Mouse (Mus musculus): ENCODE measurements around the gene Galnt10. TPM values are rescaled to one million over a fixed set of nuclear protein-coding genes. Genes with fewer than 3 reads are reported as not detected.
"Not testable (repeated sequence)": the region's sequence is repeated elsewhere in the genome, so short reads cannot be mapped to it uniquely, and the experiment has no call there.

Galnt10 gene
- polyA plus RNA-seq, 1 experiment from 2014 or later: 11.6 TPM

DNA sequence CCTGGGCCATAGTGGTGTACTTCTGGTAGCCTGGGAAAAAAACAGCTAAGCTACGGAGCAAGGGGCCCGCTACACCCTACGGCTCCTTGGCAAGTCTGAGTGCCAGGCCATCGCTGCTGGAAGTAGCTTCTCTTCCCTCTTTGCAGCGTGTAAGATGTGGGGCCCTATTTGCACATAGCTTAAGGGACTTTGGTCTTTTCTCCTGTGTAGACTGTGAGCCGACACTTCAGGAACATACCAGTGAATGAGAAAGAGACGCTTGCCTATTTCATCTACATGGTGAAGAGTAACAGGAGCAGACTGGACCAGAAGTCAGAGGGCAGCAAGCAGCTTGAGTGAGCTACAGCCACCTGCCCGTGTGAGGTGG, 164.5 kb downstream of the Galnt10 start:
- Histone ChIP-seq H3K36me3 (ENCODE audit: control insufficient read depth, insufficient read depth, low read length) (peaks cover 44% of the 10 kb centered on the region), H3K4me1 (ENCODE audit: control insufficient read depth, insufficient read depth, low read length) (no peaks in the 10 kb centered on the region), H3K27ac (replicated peaks; ENCODE audit: low read depth, low read length) (no peak overlapping the region), H3K9me3 (ENCODE audit: control insufficient read depth, low read length) (no peaks in the 10 kb centered on the region), H3K27me3 (ENCODE audit: control insufficient read depth, insufficient read depth, low read length) (no peaks in the 10 kb centered on the region), H3K4me2 (ENCODE audit: low read length) (no peak overlapping the region), H3K4me3 (replicated peaks; ENCODE audit: low read depth, low read length) (no peak overlapping the region), H3K9ac (replicated peaks; ENCODE audit: low read length) (no peak overlapping the region)
- ATAC-seq (ENCODE audit: low FRiP score, low TSS enrichment) (no peak), DNase-seq (no peak)
- 97% methylated on average over 8 of the region's 8 CpGs for WGBS

DNA sequence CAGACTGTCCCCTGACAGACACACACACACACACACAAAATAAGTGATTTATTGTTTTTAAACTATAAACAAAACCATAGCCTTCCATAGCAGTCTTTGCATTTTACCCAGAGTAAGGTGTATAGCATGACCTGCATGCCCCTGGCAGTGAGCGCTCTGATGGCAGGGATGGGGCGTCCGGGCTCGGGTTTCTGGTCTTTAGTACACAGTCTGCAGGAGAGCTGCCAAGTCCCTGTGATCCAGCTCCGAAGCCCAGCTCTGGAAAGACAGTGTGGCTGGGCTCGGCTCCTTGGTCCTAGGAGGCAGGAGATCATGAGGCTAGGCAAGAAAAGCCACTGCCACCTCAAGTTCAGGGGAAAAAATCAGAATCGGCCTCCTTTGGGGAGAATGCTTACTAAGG, 165.8 kb downstream of the Galnt10 start:
- H3K4me2 ChIP-seq (ENCODE audit: low read length): no peak overlapping the region
- no peaks in the 10 kb centered on the region for H3K9me3 ChIP-seq (ENCODE audit: control insufficient read depth, low read length)
- no peak overlapping the region for H3K4me3 ChIP-seq (replicated peaks; ENCODE audit: low read depth, low read length)
- peaks cover 44% of the 10 kb centered on the region for H3K36me3 ChIP-seq (ENCODE audit: control insufficient read depth, insufficient read depth, low read length)
- no peaks in the 10 kb centered on the region for H3K27me3 ChIP-seq (ENCODE audit: control insufficient read depth, insufficient read depth, low read length)
- DNase-seq (no peak), ATAC-seq (ENCODE audit: low FRiP score, low TSS enrichment) (no peak)
- no peak overlapping the region for H3K27ac ChIP-seq (replicated peaks; ENCODE audit: low read depth, low read length)
- WGBS: 88% methylated on average over 7 of the region's 7 CpGs
- H3K9ac ChIP-seq (replicated peaks; ENCODE audit: low read length): no peak overlapping the region
- no peaks in the 10 kb centered on the region for H3K4me1 ChIP-seq (ENCODE audit: control insufficient read depth, insufficient read depth, low read length)

DNA sequence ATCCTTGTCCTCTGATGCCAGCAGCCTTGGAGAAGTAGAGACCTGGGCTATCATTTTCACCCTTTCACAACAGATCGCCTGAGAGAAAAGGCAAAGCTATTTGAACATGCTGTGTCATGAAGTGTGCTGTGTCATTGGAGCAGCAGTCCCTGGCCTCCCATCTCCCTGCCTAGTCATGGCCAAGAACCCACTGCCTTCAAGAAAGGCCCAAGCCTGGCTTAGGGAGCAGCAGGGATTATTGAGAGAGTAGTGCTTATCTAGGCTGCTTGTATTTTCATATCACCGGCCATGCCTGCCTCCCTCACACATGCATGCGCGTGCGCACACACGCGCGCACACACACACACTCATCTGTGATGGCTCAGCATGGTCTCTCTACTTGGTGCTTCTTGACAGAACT, 167.0 kb downstream of the Galnt10 start:
- WGBS: 98% methylated on average over 8 of the region's 8 CpGs
- H3K4me2 ChIP-seq (ENCODE audit: low read length): no peak overlapping the region
- ATAC-seq (ENCODE audit: low FRiP score, low TSS enrichment) (no peak), DNase-seq (no peak)
- peaks cover 42% of the 10 kb centered on the region for H3K36me3 ChIP-seq (ENCODE audit: control insufficient read depth, insufficient read depth, low read length)
- H3K9ac ChIP-seq (replicated peaks; ENCODE audit: low read length): no peak overlapping the region
- no peak overlapping the region for H3K4me3 ChIP-seq (replicated peaks; ENCODE audit: low read depth, low read length)
- H3K27me3 ChIP-seq (ENCODE audit: control insufficient read depth, insufficient read depth, low read length): no peaks in the 10 kb centered on the region
- H3K9me3 ChIP-seq (ENCODE audit: control insufficient read depth, low read length): no peaks in the 10 kb centered on the region
- no peak overlapping the region for H3K27ac ChIP-seq (replicated peaks; ENCODE audit: low read depth, low read length)
- no peaks in the 10 kb centered on the region for H3K4me1 ChIP-seq (ENCODE audit: control insufficient read depth, insufficient read depth, low read length)

DNA sequence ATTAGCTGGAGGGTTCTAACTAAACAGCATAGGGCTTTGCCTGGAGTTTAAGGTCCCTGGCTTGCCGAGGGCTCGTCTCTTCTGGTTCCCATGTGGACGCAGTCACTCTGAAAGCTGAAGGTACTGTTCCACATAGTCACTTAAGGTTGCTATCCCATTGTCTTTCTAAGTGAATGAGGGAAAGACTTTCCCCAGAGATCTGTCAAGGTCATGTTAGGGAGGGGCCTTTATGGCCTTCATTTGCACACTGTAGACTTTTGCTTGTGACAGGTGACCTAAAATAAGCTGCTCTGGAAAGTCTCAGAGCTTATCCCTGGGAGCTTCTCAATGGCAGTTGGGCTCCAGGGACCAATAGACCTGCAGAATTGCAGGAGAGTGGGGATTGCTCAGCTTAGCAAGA, 168.4 kb downstream of the Galnt10 start:
- Histone ChIP-seq H3K4me2 (ENCODE audit: low read length) (no peak overlapping the region), H3K27ac (replicated peaks; ENCODE audit: low read depth, low read length) (no peak overlapping the region), H3K4me3 (replicated peaks; ENCODE audit: low read depth, low read length) (no peak overlapping the region), H3K9ac (replicated peaks; ENCODE audit: low read length) (no peak overlapping the region), H3K27me3 (ENCODE audit: control insufficient read depth, insufficient read depth, low read length) (no peaks in the 10 kb centered on the region), H3K9me3 (ENCODE audit: control insufficient read depth, low read length) (no peaks in the 10 kb centered on the region), H3K36me3 (ENCODE audit: control insufficient read depth, insufficient read depth, low read length) (peaks cover 33% of the 10 kb centered on the region), H3K4me1 (ENCODE audit: control insufficient read depth, insufficient read depth, low read length) (no peaks in the 10 kb centered on the region)
- no peak for DNase-seq
- WGBS: 90% methylated on average over 3 of the region's 3 CpGs
- ATAC-seq (ENCODE audit: low FRiP score, low TSS enrichment): no peak

DNA sequence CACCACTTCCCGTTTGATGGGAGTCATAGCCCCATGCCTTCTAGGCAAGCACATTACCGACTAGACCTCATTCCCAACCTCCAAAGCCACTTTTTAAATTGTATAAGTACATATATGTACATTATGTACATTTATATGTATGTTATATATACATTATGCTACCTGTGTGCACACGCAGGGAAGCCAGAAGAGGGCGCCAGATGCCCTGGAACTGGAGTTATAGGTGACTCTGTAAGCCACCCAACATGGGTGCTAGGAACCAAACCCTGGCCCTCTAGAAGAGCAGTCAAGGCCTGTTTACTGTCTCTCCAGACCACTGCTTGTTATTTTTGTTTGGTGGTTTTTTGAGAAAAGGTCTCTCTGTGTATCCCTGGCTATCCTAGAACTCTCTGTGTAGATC, 172.9 kb downstream of the Galnt10 start:
- Histone ChIP-seq H3K4me1 (ENCODE audit: control insufficient read depth, insufficient read depth, low read length) (no peaks in the 10 kb centered on the region), H3K27me3 (ENCODE audit: control insufficient read depth, insufficient read depth, low read length) (no peaks in the 10 kb centered on the region), H3K4me3 (replicated peaks; ENCODE audit: low read depth, low read length) (no peak overlapping the region), H3K9me3 (ENCODE audit: control insufficient read depth, low read length) (no peaks in the 10 kb centered on the region), H3K27ac (replicated peaks; ENCODE audit: low read depth, low read length) (no peak overlapping the region), H3K9ac (replicated peaks; ENCODE audit: low read length) (no peak overlapping the region), H3K36me3 (ENCODE audit: control insufficient read depth, insufficient read depth, low read length) (no peaks in the 10 kb centered on the region), H3K4me2 (ENCODE audit: low read length) (no peak overlapping the region)
- no peak for ATAC-seq (ENCODE audit: low FRiP score, low TSS enrichment)
- DNase-seq: no peak
- 85% methylated on average over 4 of the region's 4 CpGs for WGBS

DNA sequence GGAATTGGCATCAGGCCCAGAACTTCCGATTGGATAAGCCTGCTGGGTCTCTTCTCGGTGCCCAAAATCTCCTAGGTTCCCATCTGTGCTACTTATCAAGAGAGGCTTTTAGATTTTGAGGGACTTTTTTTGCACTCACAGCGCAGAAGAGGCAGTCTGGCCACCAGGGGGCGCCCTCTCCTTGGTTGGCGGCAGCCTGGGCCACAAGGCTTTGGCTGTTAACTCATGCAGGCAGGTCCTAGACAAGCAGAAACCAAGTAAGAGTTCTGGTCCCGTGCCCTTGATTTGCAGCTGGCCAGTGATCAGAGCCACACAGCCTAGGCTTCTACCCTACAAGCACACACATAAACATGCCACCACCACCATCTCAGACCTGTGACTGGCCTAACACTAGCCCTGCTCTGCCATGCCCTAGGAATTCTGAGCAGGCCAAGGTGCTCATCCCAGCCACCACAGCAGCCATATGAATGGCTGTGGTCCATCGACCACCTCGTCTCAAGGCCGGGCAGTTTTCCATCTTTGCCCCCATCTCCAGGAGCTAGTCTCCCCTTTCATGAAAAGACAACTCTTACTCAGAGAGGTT, 174.8 kb downstream of the Galnt10 start:
- Histone ChIP-seq H3K4me2 (ENCODE audit: low read length) (no peak overlapping the region), H3K9me3 (ENCODE audit: control insufficient read depth, low read length) (no peaks in the 10 kb centered on the region), H3K27me3 (ENCODE audit: control insufficient read depth, insufficient read depth, low read length) (peaks cover 7% of the 10 kb centered on the region), H3K36me3 (ENCODE audit: control insufficient read depth, insufficient read depth, low read length) (no peaks in the 10 kb centered on the region), H3K4me1 (ENCODE audit: control insufficient read depth, insufficient read depth, low read length) (no peaks in the 10 kb centered on the region), H3K27ac (replicated peaks; ENCODE audit: low read depth, low read length) (no peak overlapping the region), H3K4me3 (replicated peaks; ENCODE audit: low read depth, low read length) (no peak overlapping the region), H3K9ac (replicated peaks; ENCODE audit: low read length) (no peak overlapping the region)
- DNase-seq (peak; percentile 84), ATAC-seq (ENCODE audit: low FRiP score, low TSS enrichment) (no peak)
- 30% methylated on average over 9 of the region's 9 CpGs for WGBS

DNA sequence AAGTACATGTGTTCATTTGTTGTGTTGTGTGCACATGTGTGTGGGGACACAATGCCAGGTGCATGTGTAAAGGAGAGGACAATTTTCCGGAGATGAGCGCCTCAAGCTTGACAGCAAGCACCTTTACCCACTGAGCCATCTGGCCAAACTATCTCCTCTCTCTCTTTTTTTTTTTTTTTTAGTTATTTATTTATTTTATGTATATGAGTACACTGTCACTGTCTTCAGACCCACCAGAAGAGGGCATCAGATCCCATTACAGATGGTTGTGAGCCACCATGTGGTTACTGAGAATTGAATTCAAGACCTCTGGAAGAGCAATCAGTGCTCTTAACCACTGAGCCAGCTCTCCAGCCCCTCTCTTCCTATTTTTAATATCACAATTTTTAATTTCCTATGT, 177.9 kb downstream of the Galnt10 start:
- WGBS: 88% methylated on average over 2 of the region's 2 CpGs
- not testable (repeated sequence) for ATAC-seq (ENCODE audit: low FRiP score, low TSS enrichment)

DNA sequence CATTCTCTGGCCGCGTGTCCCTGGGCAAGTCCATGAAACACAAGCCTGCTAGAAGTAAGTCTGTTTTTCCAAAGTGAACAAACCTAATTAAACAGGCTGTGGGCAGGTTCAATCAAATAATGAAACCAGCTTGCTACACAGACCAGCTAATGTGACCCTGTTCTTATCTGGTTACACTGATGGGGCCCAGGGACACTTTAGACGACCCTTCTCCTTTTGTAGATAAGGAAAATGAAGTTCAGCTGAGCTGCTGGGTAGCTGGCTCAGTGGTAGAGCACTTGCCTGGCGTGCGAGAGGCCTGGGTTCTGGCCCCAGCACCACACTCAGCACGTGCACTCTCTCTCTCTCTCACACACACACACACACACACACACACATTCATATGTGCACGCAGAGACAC, 178.5 kb downstream of the Galnt10 start:
- H3K36me3 ChIP-seq (ENCODE audit: control insufficient read depth, insufficient read depth, low read length): no peaks in the 10 kb centered on the region
- no peaks in the 10 kb centered on the region for H3K9me3 ChIP-seq (ENCODE audit: control insufficient read depth, low read length)
- WGBS: 76% methylated on average over 7 of the region's 7 CpGs

More for the DNA sequence above, 177.9 kb downstream of the Galnt10 start:
- not testable (repeated sequence) for H3K9me3 ChIP-seq (ENCODE audit: control insufficient read depth, low read length); H3K36me3 ChIP-seq (ENCODE audit: control insufficient read depth, insufficient read depth, low read length); H3K4me2 ChIP-seq (ENCODE audit: low read length); H3K4me1 ChIP-seq (ENCODE audit: control insufficient read depth, insufficient read depth, low read length); H3K27ac ChIP-seq (replicated peaks; ENCODE audit: low read depth, low read length); H3K4me3 ChIP-seq (replicated peaks; ENCODE audit: low read depth, low read length); H3K9ac ChIP-seq (replicated peaks; ENCODE audit: low read length); DNase-seq
- H3K27me3 ChIP-seq (ENCODE audit: control insufficient read depth, insufficient read depth, low read length): peaks cover 32% of the 10 kb centered on the region

DNA sequence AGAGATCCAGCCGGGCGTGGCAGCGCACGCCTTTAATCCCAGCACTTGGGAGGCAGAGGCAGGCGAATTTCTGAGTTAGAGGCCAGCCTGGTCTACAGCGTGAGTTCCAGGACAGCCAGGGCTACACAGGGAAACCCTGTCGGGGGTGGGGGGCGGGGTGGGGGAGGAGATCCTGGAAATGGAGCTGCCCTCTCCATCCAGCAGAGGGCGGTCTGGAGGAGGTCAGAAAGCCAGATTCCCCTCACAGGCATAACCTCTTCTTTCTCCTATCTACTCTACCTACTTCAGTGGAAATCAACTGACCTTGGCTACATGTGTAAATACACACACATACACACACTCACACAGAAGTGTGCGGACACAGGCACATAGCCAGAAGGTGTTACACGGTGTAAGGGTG, 180.0 kb downstream of the Galnt10 start:
- 47% methylated on average over 11 of the region's 11 CpGs for WGBS
- not testable (repeated sequence) for DNase-seq; H3K4me1 ChIP-seq (ENCODE audit: control insufficient read depth, insufficient read depth, low read length); H3K4me2 ChIP-seq (ENCODE audit: low read length); H3K9ac ChIP-seq (replicated peaks; ENCODE audit: low read length); H3K9me3 ChIP-seq (ENCODE audit: control insufficient read depth, low read length); H3K27ac ChIP-seq (replicated peaks; ENCODE audit: low read depth, low read length); ATAC-seq (ENCODE audit: low FRiP score, low TSS enrichment); H3K4me3 ChIP-seq (replicated peaks; ENCODE audit: low read depth, low read length); H3K36me3 ChIP-seq (ENCODE audit: control insufficient read depth, insufficient read depth, low read length)
- H3K27me3 ChIP-seq (ENCODE audit: control insufficient read depth, insufficient read depth, low read length): peaks cover 52% of the 10 kb centered on the region

More for the DNA sequence above, 178.5 kb downstream of the Galnt10 start:
- Histone ChIP-seq H3K9ac (replicated peaks; ENCODE audit: low read length) (no peak overlapping the region), H3K4me2 (ENCODE audit: low read length) (no peak overlapping the region), H3K4me3 (replicated peaks; ENCODE audit: low read depth, low read length) (no peak overlapping the region), H3K27ac (replicated peaks; ENCODE audit: low read depth, low read length) (no peak overlapping the region), H3K27me3 (ENCODE audit: control insufficient read depth, insufficient read depth, low read length) (peaks cover 37% of the 10 kb centered on the region), H3K4me1 (ENCODE audit: control insufficient read depth, insufficient read depth, low read length) (peaks cover 10% of the 10 kb centered on the region)
- DNase-seq (no peak), ATAC-seq (ENCODE audit: low FRiP score, low TSS enrichment) (no peak)
